Mouse (Mus musculus): Measurements from ENCODE around the gene Naa10.

Gene Naa10

GRCm38 (mm10) chrX:73914827-73915703 is 6.7 kb downstream of the Naa10 start:
- DNase-seq (ENCODE audit: inconsistent ontology term): peak; percentile 86

- no peak for DNase-seq (ENCODE audit: inconsistent ontology term)
These were observed 10.2 kb downstream of the Naa10 start for GRCm38 (mm10) chrX:73911588-73911987.

GRCm38 (mm10) chrX:73911156-73911555 is 10.6 kb downstream of the Naa10 start:
- DNase-seq (ENCODE audit: inconsistent ontology term): no peak

- no peak for DNase-seq (ENCODE audit: inconsistent ontology term)
These were observed 11.3 kb downstream of the Naa10 start for GRCm38 (mm10) chrX:73910451-73910850.

GRCm38 (mm10) chrX:73910049-73910448 is 11.7 kb downstream of the Naa10 start:
- no peak for DNase-seq (ENCODE audit: inconsistent ontology term)

GRCm38 (mm10) chrX:73897959-73898358 is 23.8 kb downstream of the Naa10 start:
- DNase-seq (ENCODE audit: inconsistent ontology term): no peak

- DNase-seq (ENCODE audit: inconsistent ontology term): no peak
These were observed 26.0 kb downstream of the Naa10 start, which contains the start of gene L1cam for GRCm38 (mm10) chrX:73895719-73896118. Gene L1cam (minus strand): TSS chrX:73896105.

GRCm38 (mm10) chrX:73892833-73893232 is 28.9 kb downstream of the Naa10 start:
- DNase-seq (ENCODE audit: inconsistent ontology term): no peak

- no peak for DNase-seq (ENCODE audit: inconsistent ontology term)
These were observed 30.1 kb downstream of the Naa10 start, which contains the start of gene Avpr2 for GRCm38 (mm10) chrX:73891551-73892152. Gene Avpr2 (plus strand): TSS chrX:73892102.

- peak; percentile 0 for DNase-seq (ENCODE audit: inconsistent ontology term)
These were observed 40.3 kb downstream of the Naa10 start for GRCm38 (mm10) chrX:73881463-73881862.

- DNase-seq (ENCODE audit: inconsistent ontology term): no peak
These were observed 40.7 kb downstream of the Naa10 start for GRCm38 (mm10) chrX:73881036-73881427.

GRCm38 (mm10) chrX:73880194-73881035 is 41.3 kb downstream of the Naa10 start:
- DNase-seq (ENCODE audit: inconsistent ontology term): peak; percentile 5

GRCm38 (mm10) chrX:73877014-73877413 is 44.7 kb downstream of the Naa10 start:
- no peak for DNase-seq (ENCODE audit: inconsistent ontology term)

GRCm38 (mm10) chrX:73875881-73876280 is 45.9 kb downstream of the Naa10 start:
- no peak for DNase-seq (ENCODE audit: inconsistent ontology term)

- DNase-seq (ENCODE audit: inconsistent ontology term): no peak
These were observed 49.8 kb downstream of the Naa10 start for GRCm38 (mm10) chrX:73871956-73872355.

- no peak for DNase-seq (ENCODE audit: inconsistent ontology term)
These were observed 50.3 kb downstream of the Naa10 start for GRCm38 (mm10) chrX:73871474-73871873.

- peak; percentile 23 for DNase-seq (ENCODE audit: inconsistent ontology term)
These were observed 52.4 kb downstream of the Naa10 start for GRCm38 (mm10) chrX:73869334-73869733.

- no peak for DNase-seq (ENCODE audit: inconsistent ontology term)
These were observed 53.9 kb downstream of the Naa10 start for GRCm38 (mm10) chrX:73867852-73868251.

GRCm38 (mm10) chrX:73867256-73867655 is 54.5 kb downstream of the Naa10 start:
- DNase-seq (ENCODE audit: inconsistent ontology term): no peak

Data from Muller cell, postnatal 12 days (primary cell).